Mouse (Mus musculus): ENCODE measurements around the gene Tec.
"Not testable (repeated sequence)": the region's sequence is repeated elsewhere in the genome, so short reads cannot be mapped to it uniquely, and the experiment has no call there.

The Tec gene

GRCm38 (mm10) chr5:72826445-72826844, 41.8 kb downstream of the Tec start:
- no peak for DNase-seq (ENCODE audit: low spot score in 2 of 2)

- no peak for DNase-seq (ENCODE audit: low spot score in 2 of 2)
These were observed 47.6 kb downstream of the Tec start for GRCm38 (mm10) chr5:72820651-72821050.

DNA sequence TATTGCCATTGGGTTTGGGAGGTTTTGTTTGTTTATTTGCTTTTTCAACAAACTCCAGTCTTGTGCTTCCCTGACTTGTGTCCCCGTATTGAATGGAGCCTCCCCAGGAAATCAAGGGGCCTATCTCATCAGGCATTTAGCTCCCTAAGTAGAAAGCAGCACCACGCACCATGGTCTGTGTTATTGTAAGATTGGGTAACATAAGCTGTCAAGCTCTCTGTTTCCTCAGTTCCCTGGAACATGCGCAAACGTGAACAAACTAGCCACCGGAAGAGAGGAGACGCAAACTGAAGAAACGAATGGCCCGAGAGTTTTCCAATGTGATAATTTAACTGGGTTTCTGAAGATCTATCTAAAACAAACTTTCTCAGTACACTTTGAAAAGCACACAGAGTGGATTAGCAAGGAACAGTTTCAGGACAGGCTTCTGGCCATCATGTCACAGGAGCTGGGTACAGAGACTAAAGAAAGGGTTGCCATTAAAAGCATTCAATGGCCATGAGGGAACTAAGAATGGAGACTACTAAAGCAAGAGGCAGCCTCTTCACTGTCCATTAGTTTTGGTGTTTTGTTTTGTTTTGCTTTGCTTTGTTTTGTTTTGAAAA, 48.1 kb downstream of the Tec start:
- DNase-seq (ENCODE audit: low spot score in 2 of 2) = no peak

DNA sequence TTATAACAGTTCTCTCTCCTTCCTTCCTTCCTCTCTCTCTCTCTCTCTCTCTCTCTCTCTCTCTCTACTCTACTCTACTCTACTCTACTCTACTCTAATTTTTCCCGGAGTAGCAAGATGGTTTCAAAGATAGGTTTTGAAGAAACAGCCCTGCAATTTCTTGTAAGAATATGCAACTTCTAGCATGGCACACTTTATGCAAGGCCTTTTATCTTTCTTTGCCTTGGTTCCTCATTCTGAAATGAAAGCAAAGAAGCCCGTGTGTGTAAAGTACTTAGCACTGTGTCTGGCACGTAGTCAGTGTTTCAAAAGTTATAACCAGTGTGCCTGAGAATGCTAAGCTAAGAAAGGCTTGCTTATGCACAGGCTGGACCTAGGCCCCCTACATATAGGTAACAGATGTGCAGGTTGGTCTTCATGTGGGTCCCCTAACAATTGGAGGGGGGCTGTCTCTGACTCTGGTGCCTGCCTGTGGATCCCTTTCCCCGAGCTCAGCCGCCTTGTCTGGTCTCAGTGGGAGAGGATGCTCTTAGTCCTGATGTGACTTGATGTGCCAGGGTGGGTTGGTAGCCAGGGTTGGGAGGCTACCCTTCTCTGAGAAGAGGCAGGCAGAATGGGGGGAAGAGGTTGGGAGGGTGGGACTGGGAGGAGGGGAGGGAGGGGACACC, 49.6 kb downstream of the Tec start:
- no peak for DNase-seq (ENCODE audit: low spot score in 2 of 2)

DNA sequence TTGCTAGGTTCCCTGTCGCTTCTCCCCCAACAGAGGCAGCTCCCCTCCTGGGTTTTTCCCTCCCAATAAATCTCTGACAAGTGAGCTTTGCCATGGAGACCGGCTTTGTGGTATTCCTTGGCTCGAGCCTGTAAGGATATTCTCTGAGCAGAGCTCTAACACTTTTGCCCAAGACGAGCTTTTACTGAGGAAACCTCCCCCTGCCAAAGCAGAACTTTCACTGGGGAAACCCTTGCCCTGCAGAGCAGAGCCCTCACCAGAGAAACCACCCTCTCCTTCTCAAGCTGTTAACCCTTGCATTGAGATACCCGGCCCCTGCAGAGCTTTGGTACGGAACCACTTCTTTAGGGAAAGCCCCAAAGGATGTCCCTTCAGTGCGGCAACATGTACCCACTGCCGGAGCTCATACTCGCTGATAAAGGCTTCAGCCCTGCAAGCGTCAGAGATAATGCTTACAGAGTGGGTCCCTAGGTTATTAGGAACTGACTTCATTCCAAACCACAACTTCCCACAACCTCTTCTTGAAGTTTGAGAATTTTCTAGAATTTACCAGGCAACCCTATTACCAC, 50.7 kb downstream of the Tec start:
- DNase-seq (ENCODE audit: low spot score in 2 of 2) = peak in 1 of 2 experiments; percentile 9

- DNase-seq (ENCODE audit: low spot score in 2 of 2) = not testable (repeated sequence)
These were observed 51.3 kb downstream of the Tec start for GRCm38 (mm10) chr5:72816960-72817359.

DNA sequence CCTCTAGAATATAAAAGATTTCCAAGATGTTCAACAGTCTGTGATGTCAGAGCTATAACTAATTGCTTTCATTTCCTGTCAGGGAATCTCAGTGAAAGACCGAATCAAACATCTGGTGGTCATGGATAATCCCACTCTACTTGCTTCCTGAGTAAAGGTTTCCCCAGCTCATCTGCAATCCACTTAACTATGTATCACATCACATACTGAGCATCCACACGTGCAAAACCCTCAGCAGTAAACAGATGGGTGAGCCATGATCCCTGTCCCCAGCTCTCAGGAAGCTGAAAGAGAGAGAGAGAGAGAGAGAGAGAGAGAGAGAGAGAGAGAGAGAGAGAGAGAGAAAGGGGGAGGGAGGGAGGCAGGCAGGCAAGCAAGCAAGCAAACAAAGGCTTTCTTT, 51.8 kb downstream of the Tec start:
- no peak for DNase-seq (ENCODE audit: low spot score in 2 of 2)

DNA sequence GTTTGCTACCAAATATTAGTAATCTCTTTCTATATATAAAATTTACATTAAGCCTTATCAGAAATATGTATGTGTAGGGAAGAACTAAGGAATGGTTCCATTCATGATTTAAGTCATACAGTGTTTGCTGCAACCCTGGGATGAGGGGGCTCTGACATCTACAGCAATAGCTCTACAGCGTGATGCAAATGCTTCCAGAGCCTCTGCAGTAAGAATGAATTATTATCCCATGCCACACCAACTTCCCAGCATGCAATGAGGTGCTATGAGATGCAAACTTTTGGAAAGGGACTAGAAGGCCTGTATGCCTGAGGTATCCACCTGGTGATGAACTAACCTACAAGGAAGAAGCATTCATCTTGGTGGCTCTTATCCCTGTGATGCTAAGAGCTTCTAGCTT, 52.2 kb downstream of the Tec start:
- no peak for DNase-seq (ENCODE audit: low spot score in 2 of 2)

GRCm38 (mm10) chr5:72815361-72815760, 52.9 kb downstream of the Tec start:
- no peak for DNase-seq (ENCODE audit: low spot score in 2 of 2)

GRCm38 (mm10) chr5:72814072-72814471, 54.2 kb downstream of the Tec start:
- no peak for DNase-seq (ENCODE audit: low spot score in 2 of 2)

GRCm38 (mm10) chr5:72812908-72813307, 55.4 kb downstream of the Tec start:
- peak in 1 of 2 experiments; percentile 27 for DNase-seq (ENCODE audit: low spot score in 2 of 2)

- no peak for DNase-seq (ENCODE audit: low spot score in 2 of 2)
These were observed 56.0 kb downstream of the Tec start for GRCm38 (mm10) chr5:72812328-72812727.

- no peak for DNase-seq (ENCODE audit: low spot score in 2 of 2)
These were observed 56.9 kb downstream of the Tec start for GRCm38 (mm10) chr5:72811397-72811796.

GRCm38 (mm10) chr5:72810990-72811389, 57.3 kb downstream of the Tec start:
- DNase-seq (ENCODE audit: low spot score in 2 of 2) = no peak

DNA sequence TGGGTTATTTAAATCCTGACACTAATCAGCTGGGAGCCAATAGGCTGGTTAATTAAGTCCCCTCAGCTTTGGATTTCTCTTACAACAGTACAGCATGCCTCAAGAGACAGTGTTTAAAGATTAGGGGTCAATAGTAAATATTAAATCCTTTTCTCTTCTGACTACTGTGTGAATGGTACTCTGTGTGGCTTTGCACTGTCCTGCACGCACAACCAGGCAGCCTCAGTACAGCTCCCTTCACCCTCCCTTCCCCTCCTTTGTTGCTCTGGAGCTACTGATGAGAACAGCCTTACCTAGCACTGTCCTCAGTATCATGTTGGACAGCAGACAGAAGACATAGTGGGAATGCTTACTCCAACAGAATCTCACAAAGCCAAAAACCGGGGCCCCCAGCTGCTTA, 58.8 kb downstream of the Tec start:
- DNase-seq (ENCODE audit: low spot score in 2 of 2) = no peak

DNA sequence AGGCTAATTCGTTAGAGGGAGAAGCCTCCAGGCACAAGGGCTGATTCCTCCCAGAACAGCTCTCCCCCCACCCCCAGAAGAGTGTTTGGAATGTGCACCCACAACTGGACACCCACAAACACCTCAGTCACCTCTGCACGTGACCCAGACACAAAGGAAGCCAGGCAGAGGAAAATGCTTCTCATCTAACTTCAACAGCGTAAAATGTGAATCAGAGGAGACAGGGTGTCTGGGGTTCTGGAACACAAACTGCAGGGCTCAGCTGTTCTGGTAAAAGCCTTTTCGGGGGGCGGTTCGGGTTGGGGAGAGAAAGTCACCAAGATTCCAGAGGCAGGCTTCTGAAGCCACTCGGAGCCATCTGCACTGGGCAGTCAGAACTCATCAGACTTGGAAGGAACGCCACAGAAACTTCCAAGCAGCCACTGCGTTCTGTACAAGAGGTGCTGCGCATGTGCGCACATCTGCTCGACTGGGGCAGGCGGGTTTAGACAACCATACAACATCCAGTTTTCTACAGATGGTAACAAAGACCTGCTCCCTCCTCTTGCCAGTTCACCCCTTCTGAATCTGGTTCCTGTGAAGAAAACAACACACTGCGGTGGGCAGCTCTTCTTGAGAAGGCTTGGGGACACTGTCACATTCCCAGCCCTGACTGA, 59.7 kb downstream of the Tec start:
- no peak for DNase-seq (ENCODE audit: low spot score in 2 of 2)

- DNase-seq (ENCODE audit: low spot score in 2 of 2) = peak in 1 of 2 experiments; percentile 21
These were observed 65.4 kb downstream of the Tec start for GRCm38 (mm10) chr5:72802851-72803250.

GRCm38 (mm10) chr5:72798563-72798962, 69.7 kb downstream of the Tec start:
- DNase-seq (ENCODE audit: low spot score in 2 of 2) = no peak

DNA sequence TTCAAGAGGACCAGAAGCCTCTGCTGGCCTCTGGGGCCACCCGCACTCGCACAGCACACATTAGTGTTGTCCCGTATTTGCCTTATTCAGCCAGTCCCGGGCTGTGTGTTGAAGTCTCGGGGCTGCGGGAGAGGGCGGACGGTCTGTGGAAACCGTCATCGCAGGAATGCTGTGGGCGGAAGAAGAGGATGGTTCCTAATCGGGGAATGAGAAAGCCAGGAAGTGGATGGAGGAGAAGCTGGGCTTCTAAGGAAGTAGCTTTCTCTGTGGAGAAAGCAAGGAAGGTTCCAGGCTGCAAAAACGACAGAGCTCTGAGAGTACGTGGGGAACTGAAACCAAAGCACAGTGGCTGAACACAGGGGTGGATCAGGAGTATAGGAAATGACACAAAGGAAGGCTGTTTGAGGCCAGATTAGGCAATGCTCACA, 72.1 kb downstream of the Tec start:
- DNase-seq (ENCODE audit: low spot score in 2 of 2) = no peak

DNA sequence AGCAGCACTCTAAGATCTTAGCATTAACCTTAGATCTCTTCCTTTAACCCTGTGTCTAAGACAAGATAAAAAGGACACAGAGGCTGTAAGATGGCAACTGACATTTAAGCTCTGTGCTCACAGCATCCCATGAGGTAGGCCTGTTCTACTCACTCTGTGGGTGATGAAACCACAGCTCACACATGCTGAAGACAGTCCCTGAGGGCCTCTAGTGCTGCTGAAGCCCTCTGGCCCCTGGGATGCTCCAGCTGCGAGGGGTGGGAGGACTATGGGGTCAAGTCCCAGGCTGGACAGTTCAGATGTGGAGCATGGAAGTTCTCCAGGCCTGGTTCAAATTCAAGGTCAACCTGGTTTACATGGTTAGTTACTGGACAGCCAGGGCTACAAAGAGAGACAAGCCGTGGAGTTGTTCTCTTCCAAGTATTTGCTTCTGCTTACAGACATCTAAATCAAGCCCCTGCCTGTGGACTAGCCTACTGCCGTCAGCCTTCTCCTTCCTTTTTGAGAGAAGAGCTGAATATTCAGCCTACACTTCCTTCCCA, 74.9 kb downstream of the Tec start:
- DNase-seq (ENCODE audit: low spot score in 2 of 2) = no peak

- DNase-seq (ENCODE audit: low spot score in 2 of 2) = no peak
These were observed 76.5 kb downstream of the Tec start for GRCm38 (mm10) chr5:72791789-72792188.

GRCm38 (mm10) chr5:72791386-72791785, 76.9 kb downstream of the Tec start:
- DNase-seq (ENCODE audit: low spot score in 2 of 2) = no peak

DNA sequence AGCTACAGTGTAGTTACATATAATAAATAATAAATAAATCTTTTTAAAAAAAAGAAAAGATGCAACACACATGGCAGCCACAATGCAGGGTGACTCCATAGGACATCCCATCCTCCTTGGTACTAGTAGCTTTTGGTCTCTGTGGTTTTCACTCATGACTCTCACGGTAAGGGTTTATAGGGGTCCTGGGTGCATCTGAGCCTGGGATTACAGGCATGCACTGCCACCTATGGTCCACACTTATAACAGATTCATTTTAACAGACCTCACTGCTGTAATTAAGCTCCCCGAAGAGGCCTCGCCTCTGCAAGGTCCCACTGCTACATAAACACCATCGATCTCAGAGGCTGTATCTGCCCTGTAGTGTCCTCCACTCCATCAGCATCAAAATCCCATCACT, 82.8 kb downstream of the Tec start:
- no peak for DNase-seq (ENCODE audit: low spot score in 2 of 2)
